Mouse (Mus musculus) T-helper 1 cell (primary cell): ENCODE results near the gene Mindy4.
"Not testable (repeated sequence)": the region's sequence is repeated elsewhere in the genome, so short reads cannot be mapped to it uniquely, and the experiment has no call there.

Experiments used
- in situ Hi-C: fragments of 300-600 bp; cut with MboI, MseI; formaldehyde crosslinking; loops from one replicate; pipeline ENCODE4 v1.15.1; 2025; ENCODE audit warnings: high pct_unique_total_duplicates

Mindy4 gene

GRCm38 (mm10) chr6:55202913-55203910 is at the start of gene Mindy4:
Gene Mindy4, plus strand, starts transcription at chr6:55203383.
- in situ Hi-C loops = no loop called here

GRCm38 (mm10) chr6:55159256-55159655 is 43.9 kb upstream of the Mindy4 start:
- in situ Hi-C loops = no loop called here

GRCm38 (mm10) chr6:55161311-55161761 is 41.8 kb upstream of the Mindy4 start:
- in situ Hi-C loops = no loop called here

GRCm38 (mm10) chr6:55163046-55163584 is 40.1 kb upstream of the Mindy4 start:
- in situ Hi-C loops = no loop called here

GRCm38 (mm10) chr6:55166777-55167463 is 36.3 kb upstream of the Mindy4 start:
- in situ Hi-C loops = loop anchor here (5.0 kb wide), 1 partner anchor 150 kb away; no protein-coding TSS in a partner anchor

- in situ Hi-C loops = loop anchor here (5.0 kb wide), 1 partner anchor 153 kb away; no protein-coding TSS in a partner anchor
Measured at GRCm38 (mm10) chr6:55169818-55170217, 33.4 kb upstream of the Mindy4 start.

GRCm38 (mm10) chr6:55171638-55172037 is 31.5 kb upstream of the Mindy4 start:
- in situ Hi-C loops = no loop called here

GRCm38 (mm10) chr6:55173171-55173570 is 30.0 kb upstream of the Mindy4 start:
- in situ Hi-C loops = no loop called here

- in situ Hi-C loops = no loop called here
Measured at GRCm38 (mm10) chr6:55173941-55174349, 29.2 kb upstream of the Mindy4 start.

GRCm38 (mm10) chr6:55174741-55175181 is 28.4 kb upstream of the Mindy4 start, which contains the start of gene Inmt:
Gene Inmt, minus strand, starts transcription at chr6:55175043.
- in situ Hi-C loops = loop anchor here (5.0 kb wide), 1 partner anchor 252 kb away; no protein-coding TSS in a partner anchor

GRCm38 (mm10) chr6:55175456-55175855 is 27.7 kb upstream of the Mindy4 start:
- in situ Hi-C loops = loop anchor here (5.0 kb wide), 1 partner anchor 253 kb away; no protein-coding TSS in a partner anchor

- in situ Hi-C loops = loop anchor here (5.0 kb wide), 1 partner anchor 254 kb away; no protein-coding TSS in a partner anchor
Measured at GRCm38 (mm10) chr6:55175892-55176291, 27.3 kb upstream of the Mindy4 start.

- in situ Hi-C loops = loop anchor here (5.0 kb wide), 1 partner anchor 255 kb away; no protein-coding TSS in a partner anchor
Measured at GRCm38 (mm10) chr6:55177060-55177732, 26.0 kb upstream of the Mindy4 start.

GRCm38 (mm10) chr6:55179560-55179959 is 23.6 kb upstream of the Mindy4 start:
- in situ Hi-C loops = loop anchor here (5.0 kb wide), 1 partner anchor 257 kb away; no protein-coding TSS in a partner anchor

GRCm38 (mm10) chr6:55182655-55183430 is 20.3 kb upstream of the Mindy4 start:
- in situ Hi-C loops = no loop called here

GRCm38 (mm10) chr6:55187827-55188226 is 15.4 kb upstream of the Mindy4 start:
- in situ Hi-C loops = not testable (repeated sequence)

GRCm38 (mm10) chr6:55189406-55189805 is 13.8 kb upstream of the Mindy4 start:
- in situ Hi-C loops = no loop called here

GRCm38 (mm10) chr6:55191537-55191936 is 11.6 kb upstream of the Mindy4 start:
- in situ Hi-C loops = no loop called here

- in situ Hi-C loops = no loop called here
Measured at GRCm38 (mm10) chr6:55193171-55193570, 10.0 kb upstream of the Mindy4 start.

- in situ Hi-C loops = no loop called here
Measured at GRCm38 (mm10) chr6:55199047-55199446, 4.1 kb upstream of the Mindy4 start.
